Mouse (Mus musculus): ENCODE measurements around the gene Gnai3.

DNA sequence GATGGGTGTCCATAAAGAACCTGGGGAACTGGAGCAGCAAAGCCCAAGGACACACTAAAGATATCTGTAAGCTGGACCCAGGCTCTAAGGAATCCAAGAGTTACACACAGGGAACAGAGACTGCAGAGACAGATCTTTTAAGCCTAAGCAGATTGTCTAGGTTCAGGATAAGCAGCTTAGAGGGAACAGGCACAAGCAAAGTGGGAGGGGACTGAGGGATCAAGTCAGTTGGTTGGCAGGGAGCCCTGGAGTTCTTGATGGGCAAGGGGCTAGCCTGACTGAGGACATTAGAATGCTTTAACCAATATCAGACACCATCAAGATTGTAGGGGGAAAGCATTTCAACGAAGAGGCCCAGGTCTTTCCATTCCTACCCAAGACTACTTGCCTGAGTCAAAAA lies 51.8 kb downstream of the Gnai3 start:
- no peak for TF ChIP-seq CTCF (IDR thresholded peaks at IDR 0.05; ENCODE audit: low read depth)
- no peak for TF ChIP-seq EP300 (optimal IDR thresholded peaks at IDR 0.05)
